Mouse (Mus musculus): Measurements from ENCODE around the gene Kat7. TPM values are rescaled to one million over a fixed set of nuclear protein-coding genes. Genes with fewer than 3 reads are reported as not detected.

Gene Kat7
- total RNA-seq, 2 experiments from 2014 or later: 21.5 to 23.9 TPM

DNA sequence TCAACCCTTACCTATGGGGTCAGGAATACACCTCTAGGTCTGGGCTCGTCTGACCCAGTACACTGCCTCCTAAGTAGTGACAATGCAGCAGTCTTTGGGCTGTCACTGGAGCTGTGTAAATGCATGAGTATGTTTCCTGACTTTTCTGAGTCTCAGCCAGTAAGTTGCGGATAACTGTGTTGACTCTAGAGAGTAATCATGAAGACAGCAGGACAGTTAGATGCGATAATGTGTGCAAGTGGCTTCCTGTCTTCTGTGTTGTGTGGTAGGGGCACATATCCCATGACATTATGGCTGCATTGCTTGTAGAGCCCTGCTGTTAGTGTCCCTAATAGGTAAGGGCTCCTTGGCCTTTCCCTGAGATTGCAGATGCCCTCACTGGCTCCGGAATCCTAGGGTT, 15.8 kb upstream of the Kat7 start:
- peak overlapping the region; percentile 59 for H3K27ac ChIP-seq
- intact Hi-C loops (cut with DNase I): no loop called here

DNA sequence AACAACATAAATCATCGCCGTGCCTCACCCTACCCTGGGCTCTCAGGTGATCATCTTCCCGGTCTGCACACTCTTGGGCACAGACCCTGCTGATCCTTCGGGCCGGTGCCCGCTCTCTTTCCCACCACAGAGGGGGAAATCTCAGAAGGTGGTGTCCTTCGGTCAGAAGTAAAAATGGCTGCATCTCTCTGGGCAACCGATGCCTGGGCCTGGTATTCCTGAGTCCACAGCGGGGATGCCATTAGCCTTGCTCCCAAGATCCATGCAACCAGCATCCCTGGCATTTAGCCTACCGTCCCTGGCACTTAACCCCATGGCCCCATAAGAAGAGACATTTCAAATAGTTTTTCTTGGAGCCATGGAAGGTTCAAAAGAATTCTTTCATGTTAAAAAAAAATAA, 14.1 kb upstream of the Kat7 start:
- Histone ChIP-seq H3K4me3 (no peak overlapping the region), H3K27ac (no peak overlapping the region)
- intact Hi-C loops (cut with DNase I): no loop called here
- DNase-seq: no peak
- TF ChIP-seq CTCF (IDR thresholded peaks at IDR 0.05): no peak

More for the DNA sequence above, 15.8 kb upstream of the Kat7 start:
- no peak for DNase-seq
- no peak overlapping the region for H3K4me3 ChIP-seq
- no peak for TF ChIP-seq CTCF (IDR thresholded peaks at IDR 0.05)

GRCm38 (mm10) chr11:95320010-95320409, 10.0 kb upstream of the Kat7 start:
- DNase-seq: no peak
- Histone ChIP-seq H3K27ac (no peak overlapping the region), H3K4me3 (no peak overlapping the region)
- intact Hi-C loops (cut with DNase I): no loop called here
- no peak for TF ChIP-seq CTCF (IDR thresholded peaks at IDR 0.05)

DNA sequence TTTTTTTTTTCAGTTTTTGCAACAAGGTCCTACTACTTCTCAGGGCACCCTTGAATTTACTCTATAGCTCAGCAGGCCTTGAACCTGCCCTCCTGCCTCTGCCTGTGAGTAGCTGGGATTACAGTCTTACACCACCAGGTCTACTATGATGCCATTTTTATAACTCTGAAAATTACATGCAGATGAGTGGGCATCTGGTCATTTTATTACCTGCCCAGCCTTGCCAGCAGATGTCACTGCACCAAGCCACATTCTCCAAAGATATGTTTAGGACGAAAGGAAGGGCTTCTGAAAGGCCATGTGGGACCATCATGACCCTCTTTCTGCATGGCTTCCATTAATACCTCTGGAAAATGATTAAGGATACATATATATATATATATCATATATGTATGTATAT, 9.5 kb upstream of the Kat7 start:
- H3K4me3 ChIP-seq: no peak overlapping the region
- no peak overlapping the region for H3K27ac ChIP-seq
- DNase-seq: no peak
- intact Hi-C loops (cut with DNase I): no loop called here
- peak; percentile 45 for TF ChIP-seq CTCF (IDR thresholded peaks at IDR 0.05)

- intact Hi-C loops (cut with DNase I): no loop called here
- no peak for DNase-seq
- Histone ChIP-seq H3K27ac (no peak overlapping the region), H3K4me3 (no peak overlapping the region)
- no peak for TF ChIP-seq CTCF (IDR thresholded peaks at IDR 0.05)
Observed at GRCm38 (mm10) chr11:95318116-95318515, 8.1 kb upstream of the Kat7 start.

DNA sequence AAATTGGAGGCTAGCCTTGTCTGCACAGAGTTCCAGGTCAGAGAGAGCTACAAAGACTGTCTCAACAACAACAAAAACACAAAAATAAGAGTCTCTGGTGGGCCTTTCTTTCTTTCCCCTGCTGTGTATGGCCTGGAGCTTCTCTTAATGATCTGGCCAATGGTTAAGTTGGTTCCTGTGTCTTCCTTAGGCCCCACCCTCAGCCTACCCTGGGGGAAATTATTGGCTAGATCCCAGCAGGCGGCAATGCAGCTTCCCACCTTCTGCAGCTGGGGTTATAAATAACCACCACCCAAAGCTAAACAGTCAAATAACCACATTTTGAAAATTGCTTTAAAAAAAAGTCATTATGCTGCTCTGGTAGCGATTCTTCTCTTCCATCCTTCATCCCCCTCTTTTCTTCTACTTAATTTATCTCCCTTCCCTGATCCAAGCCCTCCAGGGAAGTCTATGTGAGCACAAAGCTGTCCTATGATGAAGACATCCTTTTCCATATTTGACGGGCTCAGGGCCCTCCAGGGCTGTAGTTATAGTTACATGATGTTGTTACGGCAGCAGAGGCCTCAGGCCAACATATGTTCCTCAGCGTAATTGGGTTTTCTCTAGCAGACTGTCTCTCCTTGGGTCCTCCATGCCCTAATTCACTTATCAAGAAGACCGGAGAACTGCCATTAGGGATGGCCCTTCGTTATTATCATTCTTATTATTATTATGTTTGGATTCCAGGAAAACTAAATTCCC, 5.3 kb upstream of the Kat7 start:
- no peak overlapping the region for H3K4me3 ChIP-seq
- no peak for DNase-seq
- intact Hi-C loops (cut with DNase I): no loop called here
- TF ChIP-seq CTCF (IDR thresholded peaks at IDR 0.05): no peak
- peak overlapping the region; percentile 31; the same call in 1 of the 2 replicates for H3K27ac ChIP-seq

GRCm38 (mm10) chr11:95311425-95311807, 1.4 kb upstream of the Kat7 start:
- peak overlapping the region; percentile 80 for H3K4me3 ChIP-seq
- H3K27ac ChIP-seq: peak overlapping the region; percentile 100
- intact Hi-C loops (cut with DNase I): loop anchor here (2.0 to 5.0 kb wide), 3 partner anchors 53 to 211 kb away; partner anchors contain the start of gene Slc35b1
- TF ChIP-seq CTCF (IDR thresholded peaks at IDR 0.05): no peak
- no peak for DNase-seq

GRCm38 (mm10) chr11:95310648-95311424, 790 bp upstream of the Kat7 start:
- peak overlapping the region; percentile 100 for H3K27ac ChIP-seq
- intact Hi-C loops (cut with DNase I): loop anchor here (2.0 to 5.0 kb wide), 3 partner anchors 54 to 211 kb away; partner anchors contain the start of gene Slc35b1
- DNase-seq: peak; percentile 34
- no peak for TF ChIP-seq CTCF (IDR thresholded peaks at IDR 0.05)
- peak overlapping the region; percentile 80 for H3K4me3 ChIP-seq

GRCm38 (mm10) chr11:95309510-95310006, 488 bp downstream of the Kat7 start:
- Histone ChIP-seq H3K4me3 (peak overlapping the region; percentile 80), H3K27ac (peak overlapping the region; percentile 100)
- TF ChIP-seq CTCF (IDR thresholded peaks at IDR 0.05): no peak
- DNase-seq: peak; percentile 98
- intact Hi-C loops (cut with DNase I): loop anchor here (2.0 to 5.0 kb wide), 3 partner anchors 55 to 213 kb away; partner anchors contain the start of gene Slc35b1

- no peak for DNase-seq
- no peak for TF ChIP-seq CTCF (IDR thresholded peaks at IDR 0.05)
- no peak overlapping the region; the same call in 1 of the 2 replicates for H3K27ac ChIP-seq
- H3K4me3 ChIP-seq: no peak overlapping the region
- intact Hi-C loops (cut with DNase I): no loop called here
Observed at GRCm38 (mm10) chr11:95307526-95307925, 2.5 kb downstream of the Kat7 start.

GRCm38 (mm10) chr11:95305600-95305999, 4.4 kb downstream of the Kat7 start:
- TF ChIP-seq CTCF (IDR thresholded peaks at IDR 0.05): peak; percentile 32; the same call in 1 of the 2 replicates
- intact Hi-C loops (cut with DNase I): no loop called here

DNA sequence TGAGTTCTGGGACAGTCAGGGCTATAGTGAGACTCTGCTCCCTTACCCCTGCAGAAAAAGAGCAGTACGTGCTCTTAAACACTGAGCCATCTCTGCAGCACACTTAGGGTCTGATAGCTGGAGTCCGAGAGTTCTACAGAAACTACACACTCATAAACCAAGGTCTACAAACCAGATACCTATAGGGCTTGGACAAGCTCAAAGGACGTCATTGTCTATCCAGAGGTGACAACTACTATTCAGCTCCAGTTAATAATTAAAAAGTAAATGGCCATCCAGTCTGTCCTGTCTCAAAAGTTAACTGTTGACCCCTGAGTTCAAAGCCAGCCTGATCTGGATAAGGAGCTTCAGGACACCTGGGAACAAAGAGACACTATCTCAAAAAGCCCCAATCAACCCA, 8.3 kb downstream of the Kat7 start:
- no peak for TF ChIP-seq CTCF (IDR thresholded peaks at IDR 0.05)
- H3K27ac ChIP-seq: no peak overlapping the region
- no peak overlapping the region for H3K4me3 ChIP-seq
- intact Hi-C loops (cut with DNase I): no loop called here
- no peak for DNase-seq

More at GRCm38 (mm10) chr11:95305600-95305999, 4.4 kb downstream of the Kat7 start:
- DNase-seq: no peak
- no peak overlapping the region for H3K27ac ChIP-seq
- no peak overlapping the region for H3K4me3 ChIP-seq

DNA sequence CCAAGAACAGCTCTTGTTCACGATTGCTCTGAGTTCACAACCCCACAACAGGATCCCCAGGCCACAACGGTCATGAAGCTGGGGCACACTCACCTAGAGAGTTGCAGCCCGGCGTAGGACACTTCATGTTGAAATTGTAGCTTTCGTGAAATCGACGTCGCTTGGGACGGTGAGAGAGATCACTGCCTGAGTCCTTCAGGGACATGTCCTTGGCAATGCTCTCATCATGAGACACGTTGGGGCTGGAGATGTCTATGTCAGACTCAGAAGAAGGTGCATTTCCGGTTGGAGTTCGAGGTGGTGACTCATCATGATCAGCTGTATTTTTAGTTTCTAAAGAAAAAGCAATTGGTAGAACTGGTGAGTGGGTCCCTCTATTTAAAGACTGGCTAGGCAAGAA, 10.2 kb downstream of the Kat7 start:
- Histone ChIP-seq H3K4me3 (no peak overlapping the region), H3K27ac (no peak overlapping the region)
- DNase-seq: no peak
- intact Hi-C loops (cut with DNase I): loop anchor here (5.0 kb wide), 1 partner anchor 43 kb away; no protein-coding TSS in a partner anchor
- no peak for TF ChIP-seq CTCF (IDR thresholded peaks at IDR 0.05)

Measured in gastrocnemius, adult 2 months (tissue).